Comparison of ENCODE assay signal across 8 mouse cellular contexts in genomic region chr11:101095314-101096024, GRCm38 (mm10). TPM values are rescaled to one million over a fixed set of nuclear protein-coding genes. Genes with fewer than 3 reads are reported as not detected.
DNase-seq lines count a peak whose midpoint lies in the region; ATAC-seq and TF ChIP-seq lines count a peak whose summit lies in the region.

Psmc3ip (minus strand) TSS chr11:101095436.

- under 1% methylated on average over 43 of the region's 43 CpGs for WGBS in hindbrain, embryonic 11.5 days
- under 1% methylated on average over 43 of the region's 43 CpGs for WGBS in lung, postnatal 0 days

- DNase-seq in NIH3T3 (ENCODE audit: low read depth) = peak; percentile 97
- DNase-seq in cerebellum, adult 9-11 months = peak; percentile 96
- peak; percentile 90 to 95 for DNase-seq in frontal cortex, adult 2 months (ENCODE audit: extremely low spot score in 1 of 2, low spot score in 1 of 2)
- DNase-seq in hindbrain, embryonic 11.5 days (ENCODE audit: low spot score) = peak; percentile 97
- DNase-seq in layer of hippocampus, postnatal 10 days (ENCODE audit: low spot score in 2 of 2) = peak; percentile 92 to 94
- DNase-seq in lung, postnatal 0 days (ENCODE audit: low spot score) = peak; percentile 98
- peak; percentile 75 for DNase-seq in ovary, postnatal 10 days (ENCODE audit: low spot score)
- DNase-seq in thymus, postnatal 0 days (ENCODE audit: low spot score) = peak; percentile 92

- H3K27me3 ChIP-seq in hindbrain, embryonic 11.5 days (ENCODE audit: control insufficient read depth, insufficient read depth, low read length) = no peaks in the 10 kb centered on the region
- H3K27me3 ChIP-seq in lung, postnatal 0 days (replicated peaks; ENCODE audit: insufficient read depth, low read length) = no peaks in the 10 kb centered on the region

- peak within 1 kb of the TSS; percentile 64 for H3K4me2 ChIP-seq in hindbrain, embryonic 11.5 days (replicated peaks; ENCODE audit: low read depth, low read length)
- peak within 1 kb of the TSS; percentile 88 for H3K4me2 ChIP-seq in lung, postnatal 0 days (replicated peaks; ENCODE audit: low read depth, low read length)

- peaks cover 4% of the 10 kb centered on the region; the same call in 1 of the 2 replicates for H3K36me3 ChIP-seq in hindbrain, embryonic 11.5 days (ENCODE audit: control insufficient read depth, insufficient read depth, low read length)
- peaks cover 43% of the 10 kb centered on the region for H3K36me3 ChIP-seq in lung, postnatal 0 days (ENCODE audit: insufficient read depth, low read length)

- H3K27ac ChIP-seq in hindbrain, embryonic 11.5 days (ENCODE audit: low read depth, low read length) = peak within 1 kb of the TSS; percentile 83
- peak within 1 kb of the TSS; percentile 92 for H3K27ac ChIP-seq in lung, postnatal 0 days (ENCODE audit: low read length)

- no peak for TF ChIP-seq EP300 in lung, postnatal 0 days (IDR thresholded peaks at IDR 0.05)

- H3K4me1 ChIP-seq in hindbrain, embryonic 11.5 days (replicated peaks; ENCODE audit: control insufficient read depth, insufficient read depth, low read length) = no peaks in the 10 kb centered on the region
- peaks cover 8% of the 10 kb centered on the region for H3K4me1 ChIP-seq in lung, postnatal 0 days (ENCODE audit: insufficient read depth, low read depth, low read length)

- peak within 1 kb of the TSS; percentile 74 for H3K4me3 ChIP-seq in hindbrain, embryonic 11.5 days (ENCODE audit: low read depth, low read length)
- H3K4me3 ChIP-seq in lung, postnatal 0 days (ENCODE audit: low read depth, low read length) = peak within 1 kb of the TSS; percentile 71

- TF ChIP-seq CTCF in lung, postnatal 0 days (IDR thresholded peaks at IDR 0.05) = peak; percentile 84

- H3K9me3 ChIP-seq in hindbrain, embryonic 11.5 days (ENCODE audit: control insufficient read depth, low read length) = no peaks in the 10 kb centered on the region
- H3K9me3 ChIP-seq in lung, postnatal 0 days (ENCODE audit: low read length) = no peaks in the 10 kb centered on the region

- H3K9ac ChIP-seq in hindbrain, embryonic 11.5 days (ENCODE audit: low read depth, low read length) = peak within 1 kb of the TSS; percentile 57
- peak within 1 kb of the TSS; percentile 73 for H3K9ac ChIP-seq in lung, postnatal 0 days (replicated peaks; ENCODE audit: low read depth)

- ATAC-seq in hindbrain, embryonic 11.5 days (ENCODE audit: low FRiP score) = peak; percentile 95
- peak; percentile 99 for ATAC-seq in lung, postnatal 0 days

RNA-seq across cellular contexts. Expression of gene Psmc3ip, which starts in this region (rescaled TPM):
- 5.6 and 7.8 TPM in 2 replicates for polyA plus RNA-seq in frontal cortex, adult 2 months (2012; rRNA removed)
- 54.3 and 54.8 TPM in 2 replicates for polyA plus RNA-seq in hindbrain, embryonic 11.5 days (2014; fragmentation: Nextera tagmentation; extraction: Ambion mirVana)
- total RNA-seq in layer of hippocampus, postnatal 10 days (2021) = 1 to 10 TPM; 5.8 to 7.0 TPM
- polyA plus RNA-seq in lung, postnatal 0 days (2015; fragmentation: Nextera tagmentation; extraction: Ambion mirVana) = 9.8 and 10.4 TPM in 2 replicates
- 34.6 and 39.0 TPM in 2 replicates for polyA plus RNA-seq in thymus, postnatal 0 days (2015; fragmentation: Nextera tagmentation; extraction: Ambion mirVana)

Comparison
In these comparisons a context has a peak if more than half of its experiments do, and no peak if none do; other contexts are left out.
1. Peak in every context shown above with its lines: DNase-seq, ATAC-seq, H3K4me3 ChIP-seq and H3K27ac ChIP-seq.